Comparison of ENCODE assay signal across 8 mouse cellular contexts in genomic region chr7:27228281-27228821, GRCm38 (mm10). TPM values are rescaled to one million over a fixed set of nuclear protein-coding genes. Genes with fewer than 3 reads are reported as not detected.
DNase-seq lines count a peak whose midpoint lies in the region; ATAC-seq and TF ChIP-seq lines count a peak whose summit lies in the region.

TSS of gene Itpkc (minus strand) at chr7:27228661.

- peak; percentile 83 to 97 for TF ChIP-seq POLR2A in MEL (IDR thresholded peaks at IDR 0.05; ENCODE audit: control insufficient read depth in 1 of 2, insufficient read depth in 1 of 2, low read depth in 1 of 2, low read length in 2 of 2, poor library complexity in 1 of 2)
- peak; percentile 98 for TF ChIP-seq POLR2A in cerebellum, adult 2 months (IDR thresholded peaks at IDR 0.05; ENCODE audit: borderline replicate concordance, insufficient read depth, low read length)

- ATAC-seq in forebrain, postnatal 0 days: peak; percentile 84
- ATAC-seq in lung, embryonic 15.5 days (ENCODE audit: borderline replicate concordance, extremely low read depth, low FRiP score, low TSS enrichment): peak; percentile 83

- H3K4me2 ChIP-seq in forebrain, postnatal 0 days (ENCODE audit: low read depth): peak within 1 kb of the TSS; percentile 70
- H3K4me2 ChIP-seq in lung, embryonic 15.5 days: peak within 1 kb of the TSS; percentile 83

- peak within 1 kb of the TSS; percentile 76 for H3K9ac ChIP-seq in MEL (ENCODE audit: control insufficient read depth, low read depth, low read length, poor library complexity, severe bottlenecking)
- H3K9ac ChIP-seq in forebrain, postnatal 0 days: peak within 1 kb of the TSS; percentile 89
- peak within 1 kb of the TSS; percentile 74 for H3K9ac ChIP-seq in lung, embryonic 15.5 days

- TF ChIP-seq RAD21 in MEL (IDR thresholded peaks at IDR 0.05; ENCODE audit: low read depth, low read length): no peak

- no peaks in the 10 kb centered on the region for H3K27me3 ChIP-seq in MEL (ENCODE audit: control insufficient read depth in 1 of 2, insufficient read depth in 2 of 2, low read length in 2 of 2)
- no peaks in the 10 kb centered on the region for H3K27me3 ChIP-seq in cerebellum, adult 2 months (ENCODE audit: control insufficient read depth, insufficient read depth, low read length)
- no peaks in the 10 kb centered on the region for H3K27me3 ChIP-seq in forebrain, postnatal 0 days (ENCODE audit: insufficient read depth, low read length)
- no peaks in the 10 kb centered on the region for H3K27me3 ChIP-seq in lung, embryonic 15.5 days

- WGBS in cerebellum, adult 2 months: under 1% methylated on average over 48 of the region's 49 CpGs
- under 1% methylated on average over 47 of the region's 49 CpGs for whole genome bisulfite sequencing in forebrain, postnatal 0 days
- WGBS in lung, embryonic 15.5 days: under 1% methylated on average over 48 of the region's 49 CpGs

- no peak for TF ChIP-seq CTCF in MEL (IDR thresholded peaks at IDR 0.05 in 2 of 3, conservative IDR thresholded peaks at IDR 0.05 in 1 of 3; ENCODE audit: control insufficient read depth in 1 of 3, insufficient read depth in 1 of 3, low read depth in 2 of 3, low read length in 3 of 3, poor library complexity in 1 of 3, severe bottlenecking in 1 of 3)
- TF ChIP-seq CTCF in cerebellum, adult 2 months (IDR thresholded peaks at IDR 0.05; ENCODE audit: borderline replicate concordance, insufficient read depth, low read depth, low read length): no peak
- peak; percentile 27 for TF ChIP-seq CTCF in forebrain, postnatal 0 days (IDR thresholded peaks at IDR 0.05; ENCODE audit: low read depth)

- peaks cover 0 to 5% of the 10 kb centered on the region in 2 experiments; a peak in 1 of 4 replicates for H3K36me3 ChIP-seq in MEL (ENCODE audit: control insufficient read depth in 1 of 2, insufficient read depth in 2 of 2, low read length in 2 of 2)
- H3K36me3 ChIP-seq in forebrain, postnatal 0 days (ENCODE audit: insufficient read depth): 0 out of 2 replicates have a peak, but pooled peaks cover 9% of the 10 kb centered on the region
- H3K36me3 ChIP-seq in lung, embryonic 15.5 days: no peaks in the 10 kb centered on the region

- H3K79me2 ChIP-seq in MEL (ENCODE audit: control insufficient read depth, insufficient read depth, low read length, poor library complexity): peaks cover 8% of the 10 kb centered on the region

- no peak for TF ChIP-seq EP300 in MEL (IDR thresholded peaks at IDR 0.05; ENCODE audit: low read depth in 1 of 2, low read length in 2 of 2)

- H3K4me3 ChIP-seq in MEL (ENCODE audit: control insufficient read depth in 1 of 2, insufficient read depth in 1 of 2, low read depth in 2 of 2, low read length in 2 of 2): peak within 1 kb of the TSS; percentile 75 to 96
- peak within 1 kb of the TSS; percentile 60 for H3K4me3 ChIP-seq in cerebellum, adult 2 months (replicated peaks; ENCODE audit: insufficient read depth, low read depth, low read length)
- peak within 1 kb of the TSS; percentile 93 for H3K4me3 ChIP-seq in forebrain, postnatal 0 days (ENCODE audit: low read depth, low read length)
- peak within 1 kb of the TSS; percentile 80 for H3K4me3 ChIP-seq in lung, embryonic 15.5 days

- no peaks in the 10 kb centered on the region for H3K9me3 ChIP-seq in MEL (replicated peaks; ENCODE audit: insufficient read depth, low read length)
- no peaks in the 10 kb centered on the region for H3K9me3 ChIP-seq in forebrain, postnatal 0 days (ENCODE audit: low read length)
- no peaks in the 10 kb centered on the region for H3K9me3 ChIP-seq in lung, embryonic 15.5 days

- peak within 1 kb of the TSS; percentile 60 for H3K27ac ChIP-seq in MEL (ENCODE audit: control insufficient read depth, low read depth, low read length)
- H3K27ac ChIP-seq in cerebellum, adult 2 months (ENCODE audit: insufficient read depth, low read length): peak within 1 kb of the TSS; percentile 65
- peak within 1 kb of the TSS; percentile 80 for H3K27ac ChIP-seq in forebrain, postnatal 0 days (ENCODE audit: low read depth, low read length)
- peak within 1 kb of the TSS; percentile 87 for H3K27ac ChIP-seq in lung, embryonic 15.5 days

- DNase-seq in MEL (ENCODE audit: low read depth, low spot score): peak; percentile 96
- DNase-seq in cerebellum, adult 2 months: peak; percentile 91
- DNase-seq in forebrain, postnatal 0 days: peak; percentile 95
- DNase-seq in heart, postnatal 4 days: peak; percentile 91
- DNase-seq in layer of hippocampus, adult 8-10 months (ENCODE audit: low spot score in 2 of 2): peak; percentile 87 to 88
- peak; percentile 90 for DNase-seq in ovary, adult 18-20 months (ENCODE audit: low spot score)
- peak; percentile 95 for DNase-seq in thymus, postnatal 0 days (ENCODE audit: low spot score)

- H3K4me1 ChIP-seq in MEL (ENCODE audit: control insufficient read depth in 1 of 2, insufficient read depth in 2 of 2, low read length in 2 of 2): peaks cover 6 to 17% of the 10 kb centered on the region in 2 experiments; a peak in 3 of 4 replicates
- peaks cover 14% of the 10 kb centered on the region for H3K4me1 ChIP-seq in cerebellum, adult 2 months (ENCODE audit: control insufficient read depth, insufficient read depth, low read length)
- peaks cover 32% of the 10 kb centered on the region for H3K4me1 ChIP-seq in forebrain, postnatal 0 days (ENCODE audit: insufficient read depth)
- peaks cover 58% of the 10 kb centered on the region for H3K4me1 ChIP-seq in lung, embryonic 15.5 days

TF ChIP-seq in MEL, 35 proteins besides CTCF, POLR2A, EP300 and RAD21 (continues in another document):
- peak; percentile 90 for TF ChIP-seq POLR2AphosphoS2 (IDR thresholded peaks at IDR 0.05; ENCODE audit: low read length)
- TF ChIP-seq USF2 (IDR thresholded peaks at IDR 0.05; ENCODE audit: borderline replicate concordance in 1 of 2, insufficient read depth in 1 of 2, low read depth in 1 of 2, low read length in 2 of 2): no peak
- no peak for TF ChIP-seq TAL1 (IDR thresholded peaks at IDR 0.05; ENCODE audit: low read length)
- peak; percentile 90 for TF ChIP-seq MAZ (IDR thresholded peaks at IDR 0.05; ENCODE audit: low read depth, low read length)
- TF ChIP-seq MYB (IDR thresholded peaks at IDR 0.05; ENCODE audit: low read depth, low read length): no peak
- no peak for TF ChIP-seq ZNF384 (IDR thresholded peaks at IDR 0.05; ENCODE audit: low read depth, low read length)
- TF ChIP-seq NELFE (IDR thresholded peaks at IDR 0.05; ENCODE audit: low read depth, low read length): peak; percentile 92
- peak; percentile 98 for TF ChIP-seq SIN3A (IDR thresholded peaks at IDR 0.05; ENCODE audit: low read length)
- no peak for TF ChIP-seq POLR2AphosphoS5 (IDR thresholded peaks at IDR 0.05; ENCODE audit: borderline replicate concordance, low read depth, low read length)
- no peak for TF ChIP-seq CHD2 (IDR thresholded peaks at IDR 0.05; ENCODE audit: low read length)
- no peak for TF ChIP-seq SMC3 (IDR thresholded peaks at IDR 0.05; ENCODE audit: low read depth, low read length)
- TF ChIP-seq MAX (IDR thresholded peaks at IDR 0.05; ENCODE audit: low read length): peak; percentile 73
- TF ChIP-seq MAFK (IDR thresholded peaks at IDR 0.05; ENCODE audit: borderline replicate concordance, low read depth, low read length): no peak
- TF ChIP-seq TCF12 (IDR thresholded peaks at IDR 0.05; ENCODE audit: low read depth, low read length): peak; percentile 71
- 0 out of 2 replicates have a peak, but pooled peaks have one; percentile 27 for TF ChIP-seq KAT2A (conservative IDR thresholded peaks at IDR 0.05; ENCODE audit: low read depth, low read length)
- no peak for TF ChIP-seq MEF2A (IDR thresholded peaks at IDR 0.05; ENCODE audit: extremely low read depth, insufficient replicate concordance, low read depth, low read length, poor library complexity, severe bottlenecking)
- TF ChIP-seq HCFC1 (IDR thresholded peaks at IDR 0.05; ENCODE audit: low read depth, low read length): peak; percentile 85
- TF ChIP-seq ELF1 (IDR thresholded peaks at IDR 0.05; ENCODE audit: low read depth, low read length): peak; percentile 70
- TF ChIP-seq NRF1 (IDR thresholded peaks at IDR 0.05; ENCODE audit: insufficient read depth, low read depth, low read length, poor library complexity, severe bottlenecking): no peak
- TF ChIP-seq MYC (IDR thresholded peaks at IDR 0.05; ENCODE audit: low read depth, low read length): 0 out of 2 replicates have a peak, but pooled peaks have one; percentile 4
- TF ChIP-seq TBP (IDR thresholded peaks at IDR 0.05; ENCODE audit: low read depth, low read length): no peak
- TF ChIP-seq MXI1 (IDR thresholded peaks at IDR 0.05; ENCODE audit: low read depth, low read length): peak; percentile 93
- no peak for TF ChIP-seq ZKSCAN1 (IDR thresholded peaks at IDR 0.05; ENCODE audit: low read depth, low read length)
- TF ChIP-seq ETS1 (IDR thresholded peaks at IDR 0.05; ENCODE audit: low read depth, low read length): peak; percentile 81
- TF ChIP-seq CHD1 (IDR thresholded peaks at IDR 0.05; ENCODE audit: low read depth, low read length): no peak
- no peak for TF ChIP-seq JUND (IDR thresholded peaks at IDR 0.05; ENCODE audit: low read depth, low read length)
- no peak for TF ChIP-seq GABPA (IDR thresholded peaks at IDR 0.05; ENCODE audit: low read depth, low read length)
- TF ChIP-seq RCOR1 (IDR thresholded peaks at IDR 0.05; ENCODE audit: low read depth, low read length): no peak
- no peak for TF ChIP-seq E2F4 (IDR thresholded peaks at IDR 0.05; ENCODE audit: borderline replicate concordance, low read depth, low read length)
- TF ChIP-seq BHLHE40 (IDR thresholded peaks at IDR 0.05; ENCODE audit: borderline replicate concordance, low read depth, low read length): no peak
- TF ChIP-seq GATA1 (IDR thresholded peaks at IDR 0.05; ENCODE audit: low read depth, low read length): no peak
- peak; percentile 84 for TF ChIP-seq ZMIZ1 (IDR thresholded peaks at IDR 0.05; ENCODE audit: low read depth, low read length)

RNA-seq across cellular contexts. Expression of gene Itpkc, which starts in this region (rescaled TPM):
- total RNA-seq in MEL (2012; rRNA removed): 5.1 and 6.8 TPM in 2 replicates
- 1 to 10 TPM in 1 of 2 experiments, not detected in 1; 6.3 TPM for polyA plus RNA-seq in MEL (2012; ENCODE audit: insufficient read depth in 1 of 2, insufficient read length in 2 of 2, low read depth in 1 of 2, low replicate concordance in 2 of 2, missing spikeins in 1 of 2)
- polyA plus RNA-seq in cerebellum, adult 2 months (2012; rRNA removed): 12.4 and 13.2 TPM in 2 replicates
- total RNA-seq in forebrain, postnatal 0 days (2014; rRNA removed): 13.6 and 17.6 TPM in 2 replicates
- 4.0 and 4.4 TPM in 2 replicates for polyA plus RNA-seq in forebrain, postnatal 0 days (2015; fragmentation: Nextera tagmentation; extraction: Ambion mirVana)
- 1 to 10 TPM; 4.6 to 5.3 TPM for total RNA-seq in heart, postnatal 4 days (2021)
- total RNA-seq in layer of hippocampus, adult 8-10 months (2022): 10 to 100 TPM; 10.6 to 13.5 (median 12.4) TPM
- 5.1 and 5.4 TPM in 2 replicates for polyA plus RNA-seq in lung, embryonic 15.5 days (2015; fragmentation: Nextera tagmentation; extraction: Ambion mirVana)
- 2.3 TPM in 2 replicates for polyA plus RNA-seq in thymus, postnatal 0 days (2015; fragmentation: Nextera tagmentation; extraction: Ambion mirVana)

Comparison
In these comparisons a context has a peak if more than half of its experiments do, and no peak if none do; other contexts are left out.
1. Peak in every context shown above with its lines: DNase-seq, ATAC-seq, H3K4me3 ChIP-seq and H3K27ac ChIP-seq.